8 mouse cellular contexts compared by ENCODE assay signal in the genomic region with DNA sequence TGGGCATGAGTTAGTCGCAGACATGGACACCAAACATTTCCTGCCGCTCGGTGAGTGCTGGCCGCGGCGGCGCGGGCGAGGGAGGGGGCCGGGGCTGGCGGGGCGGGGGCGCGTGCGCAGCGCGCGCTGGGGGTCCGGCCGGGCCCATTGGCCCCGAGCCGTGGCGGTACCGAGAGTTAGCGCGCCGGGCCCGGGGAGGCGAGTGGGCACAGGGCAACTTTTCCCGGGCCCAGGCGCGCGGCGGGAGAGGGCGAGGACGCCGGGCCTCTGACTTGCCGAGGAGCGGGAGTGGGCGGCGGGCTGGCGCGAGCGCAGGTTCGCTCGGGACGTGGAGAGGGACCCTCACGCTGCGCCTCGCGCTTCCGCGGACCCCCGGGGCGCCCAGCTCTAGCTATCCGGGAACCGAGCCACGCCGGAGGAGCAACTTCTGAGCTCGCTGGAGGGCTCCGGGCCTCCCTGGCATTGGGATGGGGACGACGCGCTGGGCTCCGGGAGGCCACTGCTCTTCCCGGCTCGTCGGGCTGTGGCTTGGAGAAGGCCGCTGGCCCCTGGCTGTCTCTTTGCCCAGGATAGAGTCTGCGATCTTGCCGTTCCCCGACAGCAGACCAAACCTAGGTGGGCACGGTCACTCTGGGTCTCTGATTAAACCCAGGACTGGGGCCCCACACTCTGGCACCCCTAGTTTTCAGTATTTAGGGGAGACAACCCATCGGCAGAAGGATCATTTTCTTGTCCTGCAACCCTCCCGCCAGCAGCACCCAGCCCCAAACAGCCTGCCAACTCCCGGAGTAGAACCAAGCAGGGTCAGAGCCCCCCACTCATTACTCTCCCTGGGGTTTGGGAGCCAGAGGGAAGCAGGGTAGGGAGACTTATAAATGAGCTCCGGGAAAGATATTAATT. TPM values are rescaled to one million over a fixed set of nuclear protein-coding genes. Genes with fewer than 3 reads are reported as not detected.
DNase-seq lines count a peak whose midpoint lies in the region; ATAC-seq and TF ChIP-seq lines count a peak whose summit lies in the region.

No protein-coding gene starts in this region.

- DNase-seq in NIH3T3 (ENCODE audit: low read depth): peak; percentile 62
- DNase-seq in embryo, embryonic 10.5 days (ENCODE audit: low spot score): peak; percentile 56
- DNase-seq in kidney, postnatal 0 days (ENCODE audit: low spot score): peak; percentile 52
- DNase-seq in mesoderm, embryonic 11.5 days (ENCODE audit: low read depth, low spot score): peak; percentile 39
- DNase-seq in thymus, postnatal 10 days (ENCODE audit: low spot score in 2 of 2): peak; percentile 25 to 49

- H3K4me2 ChIP-seq in heart, embryonic 13.5 days: peak overlapping the region; percentile 96
- peak overlapping the region; percentile 97 for H3K4me2 ChIP-seq in kidney, postnatal 0 days (ENCODE audit: low read length)

- under 1% methylated on average over 60 of the region's 77 CpGs for WGBS in heart, embryonic 13.5 days
- whole genome bisulfite sequencing in kidney, postnatal 0 days: under 1% methylated on average over 68 of the region's 77 CpGs

- no peak for TF ChIP-seq CTCF in kidney, postnatal 0 days (IDR thresholded peaks at IDR 0.05; ENCODE audit: low read depth)

- ATAC-seq in erythroblast, adult 5-6 weeks (replicated peaks; ENCODE audit: low FRiP score, poor library complexity, severe bottlenecking): no peak
- no peak for ATAC-seq in heart, embryonic 13.5 days (ENCODE audit: extremely low read depth, insufficient number of reproducible peaks, low FRiP score, low TSS enrichment)
- ATAC-seq in kidney, postnatal 0 days (replicated peaks; ENCODE audit: low FRiP score, low read depth): peak; percentile 5

- peaks cover 30% of the 10 kb centered on the region for H3K27me3 ChIP-seq in erythroblast, embryonic 14.5 days (ENCODE audit: control insufficient read depth)
- H3K27me3 ChIP-seq in heart, embryonic 13.5 days (replicated peaks): peaks cover 15% of the 10 kb centered on the region; the same call in 1 of the 2 replicates
- H3K27me3 ChIP-seq in kidney, postnatal 0 days (ENCODE audit: insufficient read depth, low read length): no peaks in the 10 kb centered on the region

- peak overlapping the region; percentile 97 for H3K27ac ChIP-seq in heart, embryonic 13.5 days (replicated peaks)
- H3K27ac ChIP-seq in kidney, postnatal 0 days: peak overlapping the region; percentile 97

- H3K9ac ChIP-seq in heart, embryonic 13.5 days: peak overlapping the region; percentile 99
- H3K9ac ChIP-seq in kidney, postnatal 0 days (ENCODE audit: low read depth, low read length): peak overlapping the region; percentile 97

- H3K36me3 ChIP-seq in erythroblast, embryonic 14.5 days (ENCODE audit: control insufficient read depth): no peaks in the 10 kb centered on the region; the same call in 1 of the 2 replicates
- H3K36me3 ChIP-seq in heart, embryonic 13.5 days: no peaks in the 10 kb centered on the region
- H3K36me3 ChIP-seq in kidney, postnatal 0 days (ENCODE audit: insufficient read depth, low read length): no peaks in the 10 kb centered on the region

- H3K4me3 ChIP-seq in erythroblast, embryonic 14.5 days (replicated peaks): peak overlapping the region; percentile 71
- H3K4me3 ChIP-seq in heart, embryonic 13.5 days: peak overlapping the region; percentile 95
- peak overlapping the region; percentile 93 for H3K4me3 ChIP-seq in kidney, postnatal 0 days (replicated peaks; ENCODE audit: low read depth, low read length)

- H3K4me1 ChIP-seq in erythroblast, embryonic 14.5 days (ENCODE audit: control insufficient read depth): peaks cover 33% of the 10 kb centered on the region
- H3K4me1 ChIP-seq in heart, embryonic 13.5 days: peaks cover 66% of the 10 kb centered on the region
- H3K4me1 ChIP-seq in kidney, postnatal 0 days (replicated peaks; ENCODE audit: insufficient read depth, low read length): peaks cover 39% of the 10 kb centered on the region

- no peaks in the 10 kb centered on the region for H3K9me3 ChIP-seq in erythroblast, embryonic 14.5 days (ENCODE audit: control insufficient read depth, low read length)
- no peaks in the 10 kb centered on the region for H3K9me3 ChIP-seq in heart, embryonic 13.5 days
- no peaks in the 10 kb centered on the region for H3K9me3 ChIP-seq in kidney, postnatal 0 days (replicated peaks; ENCODE audit: low read length)

RNA-seq across cellular contexts. Expression of a gene that starts 1.4 kb away (rescaled TPM):
- 0.55 TPM in 2 replicates for polyA plus RNA-seq in erythroblast, embryonic 14.5 days (2012)
- total RNA-seq in erythroblast, adult 5-6 weeks (2015; ENCODE audit: low replicate concordance): 1.9 and 3.1 TPM in 2 replicates
- 2.3 and 4.6 TPM in 2 replicates for total RNA-seq in erythroblast, adult 5-6 weeks (2017; ENCODE audit: low replicate concordance)
- polyA plus RNA-seq in heart, embryonic 13.5 days (2015; fragmentation: Nextera tagmentation; extraction: Ambion mirVana): 6.7 and 7.4 TPM in 2 replicates
- polyA plus RNA-seq in kidney, postnatal 0 days (2015; fragmentation: Nextera tagmentation; extraction: Ambion mirVana): 9.4 and 9.6 TPM in 2 replicates
